Mouse (Mus musculus) MEL (cell line): ENCODE measurements around the gene Btbd35f6. TPM values are rescaled to one million over a fixed set of nuclear protein-coding genes. Genes with fewer than 3 reads are reported as not detected.
A peak's percentile ranks its signal among the peaks of the same experiment; 100 is the strongest.
"Not testable (repeated sequence)": the region's sequence is repeated elsewhere in the genome, so short reads cannot be mapped to it uniquely, and the experiment has no call there.

ENCODE experiments used
- DNase-seq: peaks from one replicate; pipeline ENCODE4 v3.0.0; 2011; ENCODE audit warnings: low read depth, low spot score
- H3K27ac ChIP-seq: 2 replicates; pipeline ENCODE4 v1.5.1; 2012; ENCODE audit warnings: low read depth, mild to moderate bottlenecking, control low read depth, low read length, moderate library complexity; ENCODE audit not compliant: control insufficient read depth
- H3K27me3 ChIP-seq, 2 experiments: fragments of 150-350 bp in 1 of 2; sonication (generic) in 1 of 2; 2 replicates each; pipeline ENCODE4 v1.6.1; 2012; ENCODE audit warnings: low read length in 2 of 2, mild to moderate bottlenecking in 2 of 2, improper control_type of control experiment in 1 of 2, moderate library complexity in 1 of 2; ENCODE audit not compliant: insufficient read depth in 2 of 2, control insufficient read depth in 1 of 2
- H3K36me3 ChIP-seq, 2 experiments: 2 replicates each; pipeline ENCODE4 v1.6.1; 2012 to 2014; ENCODE audit warnings: low read length in 2 of 2, improper control_type of control experiment in 1 of 2, inconsistent platforms in 1 of 2, mild to moderate bottlenecking in 1 of 2; ENCODE audit not compliant: insufficient read depth in 2 of 2, control insufficient read depth in 1 of 2
- H3K4me1 ChIP-seq, 2 experiments: fragments of 150-350 bp in 1 of 2; sonication (generic) in 1 of 2; 2 replicates each; pipeline ENCODE4 v1.6.1; 2012; ENCODE audit warnings: low read length in 2 of 2, improper control_type of control experiment in 1 of 2, mild to moderate bottlenecking in 1 of 2; ENCODE audit not compliant: insufficient read depth in 2 of 2, control insufficient read depth in 1 of 2
- H3K4me3 ChIP-seq, 2 experiments: fragments of 150-350 bp in 1 of 2; sonication (generic) in 1 of 2; 2 replicates each; pipeline ENCODE4 v1.5.1; 2012; ENCODE audit warnings: low read depth in 2 of 2, low read length in 2 of 2, mild to moderate bottlenecking in 2 of 2, moderate library complexity in 2 of 2, control low read depth in 1 of 2, improper control_type of control experiment in 1 of 2; ENCODE audit not compliant: control insufficient read depth in 1 of 2, insufficient read depth in 1 of 2
- H3K79me2 ChIP-seq: 2 replicates; pipeline ENCODE4 v1.6.1; 2012; ENCODE audit warnings: mild to moderate bottlenecking, low read length, moderate library complexity; ENCODE audit not compliant: control insufficient read depth, poor library complexity, insufficient read depth
- H3K9ac ChIP-seq: 2 replicates; pipeline ENCODE4 v1.6.1; 2012; ENCODE audit warnings: low read depth, mild to moderate bottlenecking, control low read depth, low read length, moderate library complexity; ENCODE audit not compliant: control insufficient read depth, poor library complexity, severe bottlenecking
- H3K9me3 ChIP-seq: fragments of 150-350 bp; sonication (generic); replicated peaks from 2 replicates; pipeline ENCODE4 v1.6.1; 2012; ENCODE audit warnings: mild to moderate bottlenecking, low read length, improper control_type of control experiment, moderate library complexity; ENCODE audit not compliant: insufficient read depth
- polyA plus RNA-seq, 2 experiments: library from polyadenylated mRNA; stranded (reverse) in 1 of 2; unstranded in 1 of 2; fragments of >175 nt in 1 of 2; fragments of >200 nt in 1 of 2; gene quantifications; 2 replicates each; pipeline versions ENCODE4 v1.2.1 to v1.2.4; 2012; ENCODE audit warnings: low replicate concordance in 2 of 2, low read depth in 1 of 2; ENCODE audit not compliant: insufficient read length in 2 of 2, insufficient read depth in 1 of 2, missing spikeins in 1 of 2
- total RNA-seq: library from RNA; depleted of rRNA; stranded (reverse); fragments of 300-350 nt; gene quantifications from 2 replicates; pipeline ENCODE4 v1.2.3, GENCODE M21; 2012; rRNA removed

The Btbd35f6 gene
- total RNA-seq (not detected in 2 replicates), polyA plus RNA-seq (not detected)

- H3K36me3 ChIP-seq, H3K27ac ChIP-seq, H3K27me3 ChIP-seq, H3K4me3 ChIP-seq, DNase-seq, H3K4me1 ChIP-seq, H3K9me3 ChIP-seq, H3K9ac ChIP-seq, H3K79me2 ChIP-seq: not testable (repeated sequence)
Observed at GRCm38 (mm10) chrX:33956440-33956839, at the start of gene Btbd35f6. Gene Btbd35f6 (minus strand): TSS chrX:33956540.

GRCm38 (mm10) chrX:33986716-33987115 lies 30.4 kb upstream of the Btbd35f6 start, which contains the start of gene Gm21870:
Gene Gm21870 (minus strand): TSS chrX:33986816.
- not testable (repeated sequence) for H3K36me3 ChIP-seq, DNase-seq, H3K9me3 ChIP-seq, H3K4me3 ChIP-seq, H3K27me3 ChIP-seq, H3K9ac ChIP-seq, H3K4me1 ChIP-seq, H3K79me2 ChIP-seq, H3K27ac ChIP-seq

GRCm38 (mm10) chrX:33930216-33930615 lies 26.1 kb downstream of the Btbd35f6 start:
- not testable (repeated sequence) for H3K79me2 ChIP-seq, H3K4me1 ChIP-seq, H3K9me3 ChIP-seq, H3K36me3 ChIP-seq, H3K4me3 ChIP-seq, H3K27ac ChIP-seq, DNase-seq, H3K9ac ChIP-seq, H3K27me3 ChIP-seq

GRCm38 (mm10) chrX:33928225-33928624 lies 28.1 kb downstream of the Btbd35f6 start:
- H3K9ac ChIP-seq, H3K9me3 ChIP-seq, H3K79me2 ChIP-seq, H3K4me1 ChIP-seq, H3K4me3 ChIP-seq, H3K36me3 ChIP-seq, H3K27me3 ChIP-seq, H3K27ac ChIP-seq: not testable (repeated sequence)
- DNase-seq = peak; percentile 2

- not testable (repeated sequence) for H3K27me3 ChIP-seq, H3K4me1 ChIP-seq, H3K9me3 ChIP-seq, H3K4me3 ChIP-seq, H3K36me3 ChIP-seq, H3K79me2 ChIP-seq, H3K9ac ChIP-seq, DNase-seq, H3K27ac ChIP-seq
Observed at GRCm38 (mm10) chrX:33926344-33926743, 30.0 kb downstream of the Btbd35f6 start.

GRCm38 (mm10) chrX:33925420-33925819 lies 30.9 kb downstream of the Btbd35f6 start:
- H3K9me3 ChIP-seq, DNase-seq, H3K4me1 ChIP-seq, H3K9ac ChIP-seq, H3K27me3 ChIP-seq, H3K36me3 ChIP-seq, H3K79me2 ChIP-seq, H3K27ac ChIP-seq, H3K4me3 ChIP-seq: not testable (repeated sequence)
